Mouse (Mus musculus): ENCODE data around the gene Ap5m1. TPM values are rescaled to one million over a fixed set of nuclear protein-coding genes. Genes with fewer than 3 reads are reported as not detected.
A peak's percentile ranks its signal among the peaks of the same experiment; 100 is the strongest.

Ap5m1 gene
- polyA plus RNA-seq (2014; fragmentation: Nextera tagmentation; extraction: Ambion mirVana): 22.3 and 27.9 TPM in 2 replicates

DNA sequence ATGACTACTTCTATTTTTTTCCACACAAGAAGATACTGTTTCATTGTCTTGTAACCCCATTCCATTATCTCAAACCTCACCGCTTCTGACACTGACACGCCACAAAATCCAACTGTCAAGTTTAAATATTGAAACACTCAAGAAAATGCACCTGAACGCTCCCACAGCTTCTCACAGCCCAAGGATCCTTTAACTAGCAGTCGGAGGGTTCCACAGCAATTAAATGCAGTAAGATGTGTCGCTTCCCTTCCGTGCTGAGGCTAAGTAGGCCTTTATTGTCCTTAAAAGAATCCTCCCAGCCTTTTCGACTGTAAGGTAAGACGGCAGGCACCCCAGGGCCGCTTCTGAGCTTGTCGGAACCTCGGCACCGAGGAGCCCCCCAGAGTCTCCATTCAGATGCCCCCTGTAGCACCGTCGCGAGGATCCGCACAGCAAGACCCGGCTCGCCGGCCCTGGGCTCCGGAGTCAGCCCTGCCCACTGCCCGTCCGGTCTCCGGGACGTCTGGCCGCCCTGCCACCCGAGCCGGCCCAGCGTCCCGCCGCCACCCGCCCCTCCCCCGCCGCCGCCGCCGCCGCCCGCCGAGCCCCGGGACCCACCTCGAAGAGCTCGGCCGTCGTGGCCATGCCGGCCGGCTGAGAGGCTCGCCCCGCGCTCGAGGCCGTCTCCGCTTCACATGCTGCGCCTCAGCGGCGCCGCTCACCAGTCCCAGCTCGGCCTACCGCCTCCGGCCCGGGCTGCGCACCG is at the start of gene Ap5m1:
Gene Ap5m1 (plus strand): TSS at position 569 of the 745 bp plus-strand sequence.
- under 1% methylated on average over 61 of the region's 62 CpGs for WGBS
- Histone ChIP-seq H3K4me3 (replicated peaks; ENCODE audit: low read depth, low read length) (peak within 1 kb of the TSS; percentile 96), H3K9me3 (ENCODE audit: control insufficient read depth, low read length) (no peaks in the 10 kb centered on the region), H3K4me2 (ENCODE audit: low read length) (peak within 1 kb of the TSS; percentile 83), H3K36me3 (ENCODE audit: control insufficient read depth, insufficient read depth, low read length) (no peaks in the 10 kb centered on the region), H3K4me1 (ENCODE audit: control insufficient read depth, insufficient read depth, low read length) (peaks cover 13% of the 10 kb centered on the region), H3K27me3 (ENCODE audit: control insufficient read depth, insufficient read depth, low read length) (no peaks in the 10 kb centered on the region), H3K9ac (replicated peaks; ENCODE audit: low read length) (peak within 1 kb of the TSS; percentile 97), H3K27ac (replicated peaks; ENCODE audit: low read depth, low read length) (peak within 1 kb of the TSS; percentile 99)
- DNase-seq: peak; percentile 62
- peak; percentile 3 for ATAC-seq (ENCODE audit: low FRiP score, low TSS enrichment)

DNA sequence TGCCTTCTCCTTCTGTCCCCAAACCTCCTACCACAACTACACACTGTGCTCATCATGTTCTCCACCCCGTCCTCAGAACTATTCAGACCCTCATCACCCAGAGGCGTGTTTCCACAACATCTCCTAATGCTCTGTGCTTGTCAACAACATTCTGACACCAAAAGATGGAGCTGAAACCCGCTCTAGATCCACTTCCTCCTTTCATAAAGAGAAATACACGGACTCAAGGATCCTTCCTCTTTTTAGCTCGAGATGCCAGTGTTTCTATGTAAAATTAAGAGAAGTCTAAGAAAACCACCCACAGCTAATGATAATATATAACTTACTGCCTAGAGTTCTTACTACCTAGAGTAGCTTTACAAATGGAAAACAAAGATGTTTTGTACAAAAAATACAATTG is 46.1 kb upstream of the Ap5m1 start:
- Histone ChIP-seq H3K36me3 (ENCODE audit: control insufficient read depth, insufficient read depth, low read length) (peaks cover 23% of the 10 kb centered on the region), H3K27ac (replicated peaks; ENCODE audit: low read depth, low read length) (no peak overlapping the region), H3K9me3 (ENCODE audit: control insufficient read depth, low read length) (no peaks in the 10 kb centered on the region), H3K4me2 (ENCODE audit: low read length) (no peak overlapping the region), H3K9ac (replicated peaks; ENCODE audit: low read length) (no peak overlapping the region), H3K4me1 (ENCODE audit: control insufficient read depth, insufficient read depth, low read length) (no peaks in the 10 kb centered on the region), H3K27me3 (ENCODE audit: control insufficient read depth, insufficient read depth, low read length) (no peaks in the 10 kb centered on the region), H3K4me3 (replicated peaks; ENCODE audit: low read depth, low read length) (no peak overlapping the region)
- no peak for ATAC-seq (ENCODE audit: low FRiP score, low TSS enrichment)
- DNase-seq: no peak
- 95% methylated on average over 5 of the region's 5 CpGs for WGBS

DNA sequence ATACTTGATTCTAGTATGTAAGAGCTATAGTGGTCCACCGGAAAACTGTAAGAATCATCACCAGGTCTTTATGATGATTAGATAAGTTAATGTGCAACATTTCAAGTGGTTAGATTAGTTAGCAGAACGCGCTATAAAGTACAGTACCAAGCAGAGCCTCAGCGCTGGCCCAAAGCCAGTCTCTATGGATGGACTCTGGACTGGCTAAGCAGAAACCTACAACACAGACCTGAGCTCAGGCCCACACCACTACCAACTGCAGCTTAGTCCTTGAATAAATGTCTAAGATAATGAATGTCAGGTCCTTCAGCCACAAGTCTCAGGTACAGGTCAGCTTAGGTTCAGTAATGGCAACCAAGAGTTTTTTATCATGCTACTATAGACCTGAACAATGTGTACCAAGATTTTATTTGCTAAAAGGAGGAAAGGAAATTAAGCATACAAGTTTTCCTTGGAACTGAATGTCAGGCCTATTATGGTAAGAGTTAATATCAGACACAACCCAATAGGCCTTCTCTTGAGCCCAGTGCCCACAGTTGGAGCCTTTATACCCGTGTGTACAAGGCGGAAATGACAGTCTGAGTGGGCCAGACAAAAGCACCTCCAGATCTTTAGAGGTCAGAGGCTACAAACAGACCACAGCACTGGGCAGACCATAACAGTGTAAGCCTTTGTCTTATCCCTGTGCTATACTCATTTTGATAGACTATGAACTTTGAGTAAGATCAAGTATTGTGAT is 38.7 kb upstream of the Ap5m1 start:
- no peak overlapping the region for H3K27ac ChIP-seq (replicated peaks; ENCODE audit: low read depth, low read length)
- H3K4me3 ChIP-seq (replicated peaks; ENCODE audit: low read depth, low read length): no peak overlapping the region
- H3K9me3 ChIP-seq (ENCODE audit: control insufficient read depth, low read length): no peaks in the 10 kb centered on the region
- 93% methylated on average over 6 of the region's 6 CpGs for WGBS
- DNase-seq (no peak), ATAC-seq (ENCODE audit: low FRiP score, low TSS enrichment) (no peak)
- H3K4me1 ChIP-seq (ENCODE audit: control insufficient read depth, insufficient read depth, low read length): no peaks in the 10 kb centered on the region
- H3K9ac ChIP-seq (replicated peaks; ENCODE audit: low read length): no peak overlapping the region
- H3K27me3 ChIP-seq (ENCODE audit: control insufficient read depth, insufficient read depth, low read length): no peaks in the 10 kb centered on the region
- H3K36me3 ChIP-seq (ENCODE audit: control insufficient read depth, insufficient read depth, low read length): peaks cover 21% of the 10 kb centered on the region
- H3K4me2 ChIP-seq (ENCODE audit: low read length): no peak overlapping the region

DNA sequence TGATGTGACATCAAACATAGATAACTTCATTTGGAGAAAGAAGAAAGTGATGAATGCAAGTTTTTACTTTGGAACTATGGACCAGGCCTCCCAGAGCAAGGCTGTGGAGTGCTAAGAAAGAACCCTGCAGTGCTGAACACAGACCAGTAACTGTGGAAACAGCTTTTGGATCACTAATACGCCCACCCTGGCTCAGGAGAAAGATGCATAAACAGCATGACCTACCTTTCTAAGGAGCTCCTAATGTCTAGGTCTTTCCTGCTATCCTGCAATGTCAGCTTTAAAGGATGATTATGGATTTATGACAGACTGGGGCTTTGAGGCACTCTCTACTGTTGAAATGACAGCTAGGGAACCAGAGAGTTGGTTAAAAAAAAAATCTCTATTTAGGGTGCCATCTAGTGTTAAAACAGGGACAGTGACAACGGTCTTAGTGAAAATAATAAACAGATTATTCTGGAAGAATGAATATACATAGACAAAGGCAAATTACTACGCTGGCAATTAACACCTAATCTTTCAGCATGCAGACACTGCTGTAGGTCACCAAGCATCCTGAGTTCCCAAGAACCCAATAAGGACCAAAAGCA is 38.0 kb upstream of the Ap5m1 start:
- H3K4me2 ChIP-seq (ENCODE audit: low read length): no peak overlapping the region
- no peak overlapping the region for H3K9ac ChIP-seq (replicated peaks; ENCODE audit: low read length)
- peaks cover 21% of the 10 kb centered on the region for H3K36me3 ChIP-seq (ENCODE audit: control insufficient read depth, insufficient read depth, low read length)
- 72% methylated on average over 3 of the region's 3 CpGs for WGBS
- DNase-seq (peak; percentile 65), ATAC-seq (ENCODE audit: low FRiP score, low TSS enrichment) (no peak)
- no peaks in the 10 kb centered on the region for H3K9me3 ChIP-seq (ENCODE audit: control insufficient read depth, low read length)
- H3K27ac ChIP-seq (replicated peaks; ENCODE audit: low read depth, low read length): no peak overlapping the region
- no peaks in the 10 kb centered on the region for H3K4me1 ChIP-seq (ENCODE audit: control insufficient read depth, insufficient read depth, low read length)
- H3K27me3 ChIP-seq (ENCODE audit: control insufficient read depth, insufficient read depth, low read length): no peaks in the 10 kb centered on the region
- no peak overlapping the region for H3K4me3 ChIP-seq (replicated peaks; ENCODE audit: low read depth, low read length)

DNA sequence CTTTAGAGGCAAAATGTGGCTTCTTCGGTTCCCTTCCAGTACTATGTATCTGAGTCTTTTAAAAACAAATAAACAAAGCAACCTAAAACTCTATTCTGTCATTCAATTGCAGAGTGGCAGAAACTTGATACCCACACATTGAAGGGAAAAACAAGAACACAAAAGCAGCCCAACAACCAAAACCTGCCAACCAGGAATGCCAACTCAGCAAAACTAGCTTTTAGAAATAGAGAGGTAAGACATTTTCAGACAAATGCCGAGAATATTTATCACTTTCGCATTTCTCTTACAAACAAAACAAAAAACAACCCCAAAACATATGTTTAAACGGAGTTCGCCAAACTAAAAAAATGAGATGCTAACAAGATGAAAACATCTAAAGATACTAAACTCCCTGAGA is 36.9 kb upstream of the Ap5m1 start:
- H3K36me3 ChIP-seq (ENCODE audit: control insufficient read depth, insufficient read depth, low read length): peaks cover 29% of the 10 kb centered on the region
- no peak overlapping the region for H3K4me3 ChIP-seq (replicated peaks; ENCODE audit: low read depth, low read length)
- H3K9ac ChIP-seq (replicated peaks; ENCODE audit: low read length): no peak overlapping the region
- no peaks in the 10 kb centered on the region for H3K9me3 ChIP-seq (ENCODE audit: control insufficient read depth, low read length)
- DNase-seq (no peak), ATAC-seq (ENCODE audit: low FRiP score, low TSS enrichment) (no peak)
- no peaks in the 10 kb centered on the region for H3K4me1 ChIP-seq (ENCODE audit: control insufficient read depth, insufficient read depth, low read length)
- H3K27me3 ChIP-seq (ENCODE audit: control insufficient read depth, insufficient read depth, low read length): no peaks in the 10 kb centered on the region
- no peak overlapping the region for H3K27ac ChIP-seq (replicated peaks; ENCODE audit: low read depth, low read length)
- no peak overlapping the region for H3K4me2 ChIP-seq (ENCODE audit: low read length)
- WGBS: 94% methylated on average over 5 of the region's 5 CpGs

DNA sequence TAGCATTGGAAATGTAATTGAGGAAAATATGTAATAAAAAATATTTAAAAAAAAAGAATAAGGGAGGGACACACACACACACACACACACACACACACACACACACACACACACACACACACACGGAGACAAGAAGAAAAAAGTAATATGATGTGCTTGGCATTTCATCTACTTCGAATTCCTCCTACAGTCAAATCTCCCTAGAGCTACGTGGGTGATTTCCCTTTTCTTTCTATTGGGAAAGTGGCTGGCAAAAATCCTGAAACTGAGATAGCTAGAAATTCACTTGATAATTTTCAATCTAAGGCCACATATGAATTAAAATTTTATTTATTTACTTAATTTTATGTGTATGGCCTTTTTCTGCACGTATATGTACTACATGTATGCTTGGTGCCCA is 20.3 kb upstream of the Ap5m1 start:
- Histone ChIP-seq H3K4me3 (replicated peaks; ENCODE audit: low read depth, low read length) (no peak overlapping the region), H3K36me3 (ENCODE audit: control insufficient read depth, insufficient read depth, low read length) (peaks cover 9% of the 10 kb centered on the region), H3K9me3 (ENCODE audit: control insufficient read depth, low read length) (no peaks in the 10 kb centered on the region), H3K4me1 (ENCODE audit: control insufficient read depth, insufficient read depth, low read length) (no peaks in the 10 kb centered on the region), H3K27ac (replicated peaks; ENCODE audit: low read depth, low read length) (no peak overlapping the region), H3K9ac (replicated peaks; ENCODE audit: low read length) (no peak overlapping the region), H3K27me3 (ENCODE audit: control insufficient read depth, insufficient read depth, low read length) (no peaks in the 10 kb centered on the region), H3K4me2 (ENCODE audit: low read length) (no peak overlapping the region)
- WGBS: 97% methylated on average over 4 of the region's 4 CpGs
- DNase-seq (no peak), ATAC-seq (ENCODE audit: low FRiP score, low TSS enrichment) (no peak)

DNA sequence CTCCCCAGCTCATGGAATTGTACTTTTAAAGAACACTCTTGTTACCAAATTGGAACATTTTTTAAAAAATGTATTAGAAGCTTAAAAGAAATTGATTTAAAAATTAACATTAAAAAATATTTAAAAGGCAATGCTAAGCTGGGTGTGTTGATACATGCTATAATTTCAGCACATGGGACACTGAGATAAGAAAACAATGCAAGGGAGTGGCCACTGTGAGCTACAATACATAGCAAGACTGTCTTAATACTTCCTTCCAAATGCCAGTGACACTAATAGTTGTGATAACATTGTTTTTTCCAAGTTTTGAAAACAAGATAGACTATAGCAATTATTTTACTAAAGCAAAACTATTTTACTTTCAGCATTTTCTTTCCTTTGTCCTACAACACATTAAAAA is 16.4 kb upstream of the Ap5m1 start:
- Histone ChIP-seq H3K27ac (replicated peaks; ENCODE audit: low read depth, low read length) (no peak overlapping the region), H3K4me2 (ENCODE audit: low read length) (no peak overlapping the region), H3K27me3 (ENCODE audit: control insufficient read depth, insufficient read depth, low read length) (no peaks in the 10 kb centered on the region), H3K9me3 (ENCODE audit: control insufficient read depth, low read length) (no peaks in the 10 kb centered on the region), H3K4me3 (replicated peaks; ENCODE audit: low read depth, low read length) (no peak overlapping the region), H3K9ac (replicated peaks; ENCODE audit: low read length) (no peak overlapping the region), H3K4me1 (ENCODE audit: control insufficient read depth, insufficient read depth, low read length) (no peaks in the 10 kb centered on the region), H3K36me3 (ENCODE audit: control insufficient read depth, insufficient read depth, low read length) (peaks cover 18% of the 10 kb centered on the region)
- ATAC-seq (ENCODE audit: low FRiP score, low TSS enrichment) (no peak), DNase-seq (no peak)

DNA sequence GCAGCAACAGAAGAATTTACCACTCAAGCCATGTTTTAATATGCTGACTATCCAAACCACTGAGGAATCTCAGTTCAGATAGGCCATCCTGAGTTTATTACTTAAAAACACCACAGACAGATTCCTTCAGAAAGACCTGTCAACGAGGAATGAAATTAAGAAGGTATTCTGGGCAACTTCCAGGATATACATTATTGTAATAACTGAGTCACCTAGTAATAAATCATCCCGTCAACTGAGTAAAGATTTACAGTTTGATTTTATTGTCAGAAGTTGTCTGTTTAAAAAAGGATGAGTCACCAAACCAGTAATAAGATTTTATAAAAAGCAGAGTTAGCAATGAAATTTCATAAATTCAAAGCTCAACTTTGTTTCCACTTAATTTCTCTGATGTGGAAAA is 2.1 kb upstream of the Ap5m1 start:
- Histone ChIP-seq H3K4me1 (ENCODE audit: control insufficient read depth, insufficient read depth, low read length) (peaks cover 13% of the 10 kb centered on the region), H3K9me3 (ENCODE audit: control insufficient read depth, low read length) (no peaks in the 10 kb centered on the region), H3K4me3 (replicated peaks; ENCODE audit: low read depth, low read length) (no peak overlapping the region), H3K4me2 (ENCODE audit: low read length) (peak overlapping the region; percentile 83), H3K9ac (replicated peaks; ENCODE audit: low read length) (no peak overlapping the region), H3K27me3 (ENCODE audit: control insufficient read depth, insufficient read depth, low read length) (no peaks in the 10 kb centered on the region), H3K36me3 (ENCODE audit: control insufficient read depth, insufficient read depth, low read length) (no peaks in the 10 kb centered on the region), H3K27ac (replicated peaks; ENCODE audit: low read depth, low read length) (no peak overlapping the region)
- DNase-seq (no peak), ATAC-seq (ENCODE audit: low FRiP score, low TSS enrichment) (no peak)
- WGBS: 83% methylated on average over 2 of the region's 2 CpGs

All from midbrain, embryonic 14.5 days (tissue).